Mouse (Mus musculus) hindbrain, embryonic 13.5 days (tissue): ENCODE measurements around the gene 2310057N15Rik. TPM values are rescaled to one million over a fixed set of nuclear protein-coding genes. Genes with fewer than 3 reads are reported as not detected.
"Not testable (repeated sequence)": the region's sequence is repeated elsewhere in the genome, so short reads cannot be mapped to it uniquely, and the experiment has no call there.

Experiments
- ATAC-seq: fragments of 200-750 bp; cut with Nextera tagmentation; 2 replicates; pipeline ENCODE4 v1.8.0; 2017; ENCODE audit warnings: moderate TSS enrichment; ENCODE audit not compliant: low FRiP score
- H3K27ac ChIP-seq: fragments of 300-500 bp; sonication (generic); 2 replicates; pipeline ENCODE4 v1.5.1; 2015; ENCODE audit warnings: inconsistent platforms, mild to moderate bottlenecking, moderate library complexity
- H3K27me3 ChIP-seq: fragments of 300-500 bp; sonication (generic); 2 replicates; pipeline ENCODE4 v1.6.1; 2015; ENCODE audit warnings: mild to moderate bottlenecking, inconsistent platforms
- H3K36me3 ChIP-seq: fragments of 300-500 bp; sonication (generic); 2 replicates; pipeline ENCODE4 v1.6.1; 2015; ENCODE audit warnings: mild to moderate bottlenecking, inconsistent platforms
- H3K4me1 ChIP-seq: fragments of 300-500 bp; sonication (generic); replicated peaks from 2 replicates; pipeline ENCODE4 v1.6.1; 2015; ENCODE audit warnings: inconsistent platforms
- H3K4me2 ChIP-seq: fragments of 300-500 bp; sonication (generic); 2 replicates; pipeline ENCODE4 v1.6.1; 2015; ENCODE audit warnings: inconsistent platforms, mild to moderate bottlenecking, moderate library complexity
- H3K4me3 ChIP-seq: fragments of 300-500 bp; sonication (generic); 2 replicates; pipeline ENCODE4 v1.5.1; 2015; ENCODE audit warnings: mild to moderate bottlenecking, inconsistent platforms
- H3K9ac ChIP-seq: fragments of 300-500 bp; sonication (generic); 2 replicates; pipeline ENCODE4 v1.6.1; 2015; ENCODE audit warnings: mild to moderate bottlenecking, inconsistent platforms
- H3K9me3 ChIP-seq: fragments of 300-500 bp; sonication (generic); 2 replicates; pipeline ENCODE4 v1.6.1; 2016; ENCODE audit warnings: inconsistent platforms
- WGBS: fragments of 180-500 bp; shearing (Covaris S2); methylation state at CpG from one replicate; pipeline ENCODE4 v1.1.7; 2015; 5-methylcytosine and 5-hydroxymethylcytosine counted together
- polyA plus RNA-seq: library from polyadenylated mRNA; unstranded; fragments of >200 nt; fragmentation: Nextera tagmentation; extraction: Ambion mirVana; gene quantifications from 2 replicates; pipeline ENCODE4 v1.2.1, GENCODE M21; 2015

Gene 2310057N15Rik
- not detected in 2 replicates for polyA plus RNA-seq

DNA sequence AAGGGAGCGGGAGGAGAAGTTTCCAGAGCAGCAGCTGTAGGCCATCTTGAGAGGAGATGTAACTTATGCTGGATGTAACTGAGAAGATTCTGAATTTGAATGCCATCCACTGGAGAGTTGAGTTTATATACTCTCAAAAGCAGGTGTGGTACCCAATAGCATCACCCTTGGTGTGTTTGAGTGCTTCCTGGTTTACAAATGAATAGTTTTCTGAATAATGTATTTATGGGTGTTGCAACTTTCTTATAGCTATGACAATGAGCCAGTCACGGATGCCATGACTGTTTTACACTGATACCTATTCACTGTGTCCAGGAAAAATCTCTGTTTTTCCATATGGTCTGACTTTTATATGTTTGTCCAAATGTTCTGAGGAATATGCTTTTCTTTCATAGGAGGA lies at the start of gene 2310057N15Rik:
2310057N15Rik (minus strand) TSS at position 101 of the 400 bp plus-strand sequence.
- no peak within 1 kb of the TSS for H3K27ac ChIP-seq
- 87% methylated on average over 2 of the region's 2 CpGs for WGBS
- no peaks in the 10 kb centered on the region for H3K27me3 ChIP-seq
- no peaks in the 10 kb centered on the region for H3K9me3 ChIP-seq
- no peak within 1 kb of the TSS for H3K9ac ChIP-seq
- no peaks in the 10 kb centered on the region for H3K36me3 ChIP-seq
- no peak for ATAC-seq
- H3K4me1 ChIP-seq = no peaks in the 10 kb centered on the region
- no peak within 1 kb of the TSS for H3K4me2 ChIP-seq
- H3K4me3 ChIP-seq = no peak within 1 kb of the TSS

DNA sequence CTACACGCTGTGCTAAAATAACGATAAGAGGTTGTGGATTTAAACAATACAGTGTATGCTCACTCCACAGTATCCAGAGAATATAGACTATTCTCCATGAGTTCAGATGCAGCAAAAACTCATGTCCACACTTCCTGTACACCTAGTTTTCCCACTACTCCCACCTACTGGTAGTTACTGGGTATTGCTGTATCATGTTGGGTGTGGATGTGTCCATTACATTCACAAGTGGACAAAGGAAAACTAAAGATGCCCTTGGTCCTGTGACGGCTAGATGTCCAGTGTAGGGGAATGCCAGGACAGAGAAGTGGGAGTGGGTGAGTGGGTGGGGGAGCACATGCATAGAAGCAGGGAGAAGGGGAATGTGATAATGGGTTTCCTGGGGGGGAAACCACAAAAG lies 49.7 kb upstream of the 2310057N15Rik start:
- WGBS = 84% methylated on average over 3 of the region's 3 CpGs
- no peak for ATAC-seq
- no peak overlapping the region for H3K9ac ChIP-seq

DNA sequence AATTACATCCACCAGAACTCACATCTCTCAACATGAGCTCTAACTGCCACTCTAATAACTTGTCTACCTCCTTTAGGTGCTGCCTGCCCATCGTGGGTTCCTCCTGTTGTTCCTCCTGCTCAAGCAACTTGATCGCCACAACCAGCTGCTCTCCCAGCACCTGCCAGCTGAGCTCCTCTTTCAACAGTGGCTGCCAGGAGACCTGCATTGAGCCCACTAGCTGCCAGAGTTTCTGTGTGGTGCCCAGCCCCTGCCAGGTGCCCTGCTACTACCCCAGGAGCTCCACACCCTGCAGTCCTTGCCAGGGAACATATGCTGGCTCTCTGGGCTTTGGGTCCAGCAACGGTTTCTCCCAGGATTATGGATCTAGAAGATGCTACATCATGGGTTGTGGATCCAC lies 46.1 kb upstream of the 2310057N15Rik start, which contains the start of gene Krtap15:
Krtap15 (plus strand) TSS at position 150 of the 400 bp plus-strand sequence.
- H3K4me3 ChIP-seq = no peak within 1 kb of the TSS
- no peak for ATAC-seq
- no peaks in the 10 kb centered on the region for H3K4me1 ChIP-seq
- no peaks in the 10 kb centered on the region for H3K36me3 ChIP-seq
- H3K9ac ChIP-seq = no peak within 1 kb of the TSS
- H3K27me3 ChIP-seq = no peaks in the 10 kb centered on the region
- 89% methylated on average over 3 of the region's 3 CpGs for WGBS
- no peak within 1 kb of the TSS for H3K4me2 ChIP-seq
- H3K9me3 ChIP-seq = no peaks in the 10 kb centered on the region
- H3K27ac ChIP-seq = no peak within 1 kb of the TSS

More for the DNA sequence above, 49.7 kb upstream of the 2310057N15Rik start:
- no peak overlapping the region for H3K4me2 ChIP-seq
- H3K4me1 ChIP-seq = no peaks in the 10 kb centered on the region
- H3K9me3 ChIP-seq = no peaks in the 10 kb centered on the region
- H3K27me3 ChIP-seq = no peaks in the 10 kb centered on the region
- no peaks in the 10 kb centered on the region for H3K36me3 ChIP-seq
- no peak overlapping the region for H3K4me3 ChIP-seq
- H3K27ac ChIP-seq = no peak overlapping the region

DNA sequence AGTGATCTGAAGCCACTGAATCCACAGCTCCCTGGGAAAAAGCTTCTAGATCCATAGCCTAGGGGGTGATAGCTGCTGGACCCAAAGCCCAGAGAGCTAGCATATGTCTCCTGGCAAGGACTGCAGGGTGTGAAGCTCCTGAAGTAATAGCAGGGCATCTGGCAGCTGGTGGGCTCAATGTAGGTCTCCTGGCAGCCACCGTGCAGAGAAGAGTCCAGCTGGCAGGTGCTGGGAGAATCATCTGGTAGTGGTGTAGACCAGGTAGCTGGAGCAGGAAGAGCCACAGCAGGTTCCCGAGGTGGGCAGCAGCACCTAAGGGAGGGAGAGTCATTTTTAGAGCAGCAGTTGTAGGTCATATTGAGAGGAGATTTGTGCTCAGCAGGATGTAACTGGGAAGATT lies 37.8 kb upstream of the 2310057N15Rik start, which contains the start of gene Gm20741:
Gm20741 (minus strand) TSS at position 394 of the 400 bp plus-strand sequence.
- Histone ChIP-seq H3K9me3 (no peaks in the 10 kb centered on the region), H3K27me3 (no peaks in the 10 kb centered on the region), H3K9ac (no peak within 1 kb of the TSS), H3K27ac (no peak within 1 kb of the TSS), H3K4me2 (no peak within 1 kb of the TSS), H3K36me3 (no peaks in the 10 kb centered on the region), H3K4me1 (no peaks in the 10 kb centered on the region), H3K4me3 (no peak within 1 kb of the TSS)
- ATAC-seq = no peak
- 92% methylated on average over 2 of the region's 2 CpGs for WGBS

DNA sequence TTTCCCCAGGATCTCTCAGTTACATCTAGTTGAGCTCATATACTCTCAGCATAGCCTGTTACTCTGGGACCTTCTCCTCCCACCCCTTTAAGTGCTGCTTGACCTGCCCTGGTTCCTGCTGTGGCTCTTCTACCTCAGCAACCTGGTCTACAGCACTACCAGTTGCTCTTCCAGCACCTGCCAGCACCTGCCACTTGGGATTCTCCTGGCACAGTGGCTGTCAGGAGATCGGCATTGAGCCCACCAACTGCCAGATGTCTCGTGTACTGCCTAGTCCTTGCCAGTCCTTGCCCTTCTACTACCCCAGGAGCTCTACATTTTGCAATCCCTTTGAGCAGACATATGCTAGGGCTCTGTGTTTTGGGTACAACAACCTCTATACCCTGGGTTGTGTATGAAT lies 12.8 kb upstream of the 2310057N15Rik start:
- Histone ChIP-seq H3K27ac (no peak overlapping the region), H3K9me3 (no peaks in the 10 kb centered on the region), H3K4me1 (no peaks in the 10 kb centered on the region), H3K4me3 (no peak overlapping the region), H3K27me3 (no peaks in the 10 kb centered on the region), H3K36me3 (no peaks in the 10 kb centered on the region), H3K4me2 (no peak overlapping the region), H3K9ac (no peak overlapping the region)
- WGBS = 81% methylated on average over 2 of the region's 2 CpGs
- ATAC-seq = no peak

DNA sequence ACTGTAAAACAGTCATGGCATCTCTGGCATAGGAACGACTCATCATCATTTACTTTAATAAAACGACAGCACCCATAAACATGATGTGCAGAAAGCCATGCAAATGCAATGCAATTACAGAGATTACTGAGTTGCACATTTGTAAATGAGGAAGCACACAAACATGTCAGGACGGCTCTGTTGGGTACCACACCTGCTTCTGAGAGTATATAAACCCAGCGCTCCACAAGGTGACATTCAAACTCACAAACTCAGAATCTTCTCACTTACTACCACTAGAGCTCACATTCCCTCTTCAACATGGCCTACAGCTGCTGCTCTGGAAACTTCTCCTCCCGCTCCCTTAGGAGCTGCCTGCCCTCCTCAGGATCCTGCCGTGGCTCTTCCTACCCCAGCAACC lies 3.6 kb upstream of the 2310057N15Rik start, which contains the start of gene Gm5965:
Gm5965 (plus strand) TSS at position 301 of the 400 bp plus-strand sequence.
- Histone ChIP-seq H3K9ac (no peak within 1 kb of the TSS), H3K27me3 (no peaks in the 10 kb centered on the region), H3K4me3 (no peak within 1 kb of the TSS), H3K27ac (no peak within 1 kb of the TSS), H3K36me3 (no peaks in the 10 kb centered on the region), H3K9me3 (no peaks in the 10 kb centered on the region), H3K4me1 (no peaks in the 10 kb centered on the region), H3K4me2 (no peak within 1 kb of the TSS)
- WGBS = 89% methylated on average over 6 of the region's 6 CpGs
- no peak for ATAC-seq

DNA sequence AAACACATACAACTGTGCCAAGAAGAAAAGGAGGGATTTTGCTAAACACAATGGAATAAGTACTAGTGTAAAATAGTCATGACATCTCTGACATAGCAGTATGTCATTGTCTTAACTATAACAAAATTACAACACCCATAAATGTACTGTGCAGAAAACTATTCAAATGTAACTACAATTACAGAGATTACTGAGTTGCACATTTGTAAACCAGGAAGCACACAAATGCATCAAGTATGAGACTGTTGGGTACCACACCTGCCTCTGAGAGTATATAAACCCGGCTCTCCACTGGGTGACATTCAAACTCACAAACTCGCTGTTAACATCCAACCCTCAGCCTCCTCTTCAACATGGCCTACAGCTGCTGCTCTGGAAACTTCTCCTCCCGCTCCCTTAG lies 15.5 kb downstream of the 2310057N15Rik start, which contains the start of gene 2310034C09Rik:
2310034C09Rik (plus strand) TSS at position 301 of the 400 bp plus-strand sequence.
- not testable (repeated sequence) for ATAC-seq, H3K27ac ChIP-seq, H3K9me3 ChIP-seq, H3K9ac ChIP-seq, H3K4me2 ChIP-seq, H3K4me3 ChIP-seq, H3K27me3 ChIP-seq, H3K4me1 ChIP-seq, H3K36me3 ChIP-seq
- WGBS = 81% methylated on average over 3 of the region's 3 CpGs

DNA sequence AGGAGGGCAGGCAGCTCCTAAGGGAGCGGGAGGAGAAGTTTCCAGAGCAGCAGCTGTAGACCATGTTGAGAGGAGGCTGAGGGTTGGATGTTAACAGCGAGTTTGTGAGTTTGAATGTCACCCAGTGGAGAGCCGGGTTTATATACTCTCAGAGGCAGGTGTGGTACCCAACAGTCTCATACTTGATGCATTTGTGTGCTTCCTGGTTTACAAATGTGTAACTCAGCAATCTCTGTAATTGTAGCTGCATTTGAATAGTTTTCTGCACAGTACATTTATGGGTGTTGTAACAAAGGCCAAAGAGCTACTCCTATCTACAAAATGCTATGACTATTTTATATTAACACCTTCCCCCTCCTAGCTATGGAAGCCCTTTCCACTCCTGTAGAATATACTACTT lies 22.5 kb downstream of the 2310057N15Rik start, which contains the start of gene Krtap13:
Krtap13 (minus strand) TSS at position 101 of the 400 bp plus-strand sequence.
- H3K9ac ChIP-seq, H3K9me3 ChIP-seq, H3K27ac ChIP-seq, H3K27me3 ChIP-seq, ATAC-seq, H3K36me3 ChIP-seq, H3K4me2 ChIP-seq, H3K4me1 ChIP-seq, H3K4me3 ChIP-seq: not testable (repeated sequence)
- WGBS = 93% methylated on average over 3 of the region's 3 CpGs

DNA sequence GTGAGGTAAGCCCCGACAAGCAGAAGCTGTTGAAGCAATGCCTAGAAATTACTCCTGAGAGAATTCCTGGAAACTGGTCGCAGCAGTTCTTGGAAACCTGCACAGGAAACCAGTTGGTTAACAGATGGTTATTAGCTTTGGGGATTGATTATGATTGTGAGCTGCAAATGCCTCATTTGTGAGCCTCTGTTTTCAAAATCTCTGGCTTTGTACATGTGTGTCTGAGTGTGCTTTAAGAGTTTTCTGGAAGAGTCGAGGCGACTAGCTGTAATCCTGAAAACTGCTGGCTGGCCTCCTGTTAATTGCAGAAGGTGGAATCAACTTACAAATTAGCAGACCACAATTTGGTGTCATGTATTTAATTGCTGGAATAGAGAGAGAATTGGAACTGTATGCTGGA lies 26.1 kb downstream of the 2310057N15Rik start:
- H3K27me3 ChIP-seq = no peaks in the 10 kb centered on the region
- H3K4me2 ChIP-seq = no peak overlapping the region
- H3K4me3 ChIP-seq = no peak overlapping the region
- no peak overlapping the region for H3K9ac ChIP-seq
- no peaks in the 10 kb centered on the region for H3K36me3 ChIP-seq
- no peaks in the 10 kb centered on the region for H3K9me3 ChIP-seq
- WGBS = 73% methylated on average over 4 of the region's 4 CpGs
- no peak overlapping the region for H3K27ac ChIP-seq
- no peaks in the 10 kb centered on the region for H3K4me1 ChIP-seq
- ATAC-seq = no peak

DNA sequence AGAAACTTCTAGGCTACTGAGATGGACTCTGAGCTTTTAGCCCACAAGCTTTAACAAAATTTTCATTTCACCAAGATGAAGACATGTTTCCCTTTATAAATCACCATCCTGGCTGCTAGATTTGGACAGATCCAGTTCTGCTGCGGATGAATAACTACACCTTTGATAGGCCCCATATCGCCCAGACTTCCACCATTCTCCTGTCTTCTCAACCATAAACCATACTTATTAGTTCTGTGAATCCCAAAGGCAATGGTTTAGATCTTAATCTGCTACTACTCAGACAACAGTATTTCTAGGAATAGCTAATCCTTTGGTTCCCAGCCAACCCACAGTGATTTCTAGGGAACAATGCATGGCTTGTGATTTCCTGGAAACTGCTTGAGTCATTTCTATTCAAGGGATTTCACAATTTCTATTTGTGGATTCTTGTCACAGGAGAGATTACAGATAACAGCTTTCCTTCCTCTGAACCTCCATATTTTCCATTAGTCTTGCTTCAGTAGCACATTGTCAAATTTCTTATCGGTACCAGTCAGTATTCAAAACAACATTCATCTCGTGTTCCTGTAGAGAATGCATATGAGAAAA lies 29.2 kb downstream of the 2310057N15Rik start:
- H3K9me3 ChIP-seq = no peaks in the 10 kb centered on the region
- H3K27me3 ChIP-seq = no peaks in the 10 kb centered on the region
- 74% methylated on average over 4 of the region's 4 CpGs for WGBS
- no peaks in the 10 kb centered on the region for H3K4me1 ChIP-seq
- no peak overlapping the region for H3K27ac ChIP-seq
- ATAC-seq = no peak
- H3K4me3 ChIP-seq = no peak overlapping the region
- no peak overlapping the region for H3K4me2 ChIP-seq
- no peaks in the 10 kb centered on the region for H3K36me3 ChIP-seq
- H3K9ac ChIP-seq = no peak overlapping the region

DNA sequence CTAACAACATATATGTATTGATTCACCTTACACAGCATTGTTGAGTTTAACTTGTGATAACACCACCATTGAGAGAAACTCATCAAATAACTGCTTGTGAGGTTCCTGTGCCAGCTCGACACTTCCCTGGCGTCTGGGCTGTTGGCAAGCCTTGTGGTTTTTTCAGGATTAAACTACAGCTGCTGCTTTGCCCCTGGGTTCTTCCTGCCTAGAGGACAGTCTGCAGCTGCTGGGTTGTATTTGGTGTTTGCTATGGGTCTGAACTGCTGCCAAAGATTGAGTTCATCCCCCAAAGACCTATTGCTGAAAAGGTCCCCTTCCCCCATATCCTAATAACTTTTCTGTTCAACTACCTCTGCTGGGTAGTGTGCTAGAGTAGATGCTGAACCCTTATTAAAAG lies 38.6 kb downstream of the 2310057N15Rik start:
- no peaks in the 10 kb centered on the region for H3K9me3 ChIP-seq
- H3K4me2 ChIP-seq = no peak overlapping the region
- 71% methylated on average over 2 of the region's 2 CpGs for WGBS
- H3K9ac ChIP-seq = no peak overlapping the region
- no peaks in the 10 kb centered on the region for H3K36me3 ChIP-seq
- no peak for ATAC-seq
- H3K4me1 ChIP-seq = no peaks in the 10 kb centered on the region
- no peak overlapping the region for H3K4me3 ChIP-seq
- H3K27me3 ChIP-seq = no peaks in the 10 kb centered on the region
- H3K27ac ChIP-seq = no peak overlapping the region

DNA sequence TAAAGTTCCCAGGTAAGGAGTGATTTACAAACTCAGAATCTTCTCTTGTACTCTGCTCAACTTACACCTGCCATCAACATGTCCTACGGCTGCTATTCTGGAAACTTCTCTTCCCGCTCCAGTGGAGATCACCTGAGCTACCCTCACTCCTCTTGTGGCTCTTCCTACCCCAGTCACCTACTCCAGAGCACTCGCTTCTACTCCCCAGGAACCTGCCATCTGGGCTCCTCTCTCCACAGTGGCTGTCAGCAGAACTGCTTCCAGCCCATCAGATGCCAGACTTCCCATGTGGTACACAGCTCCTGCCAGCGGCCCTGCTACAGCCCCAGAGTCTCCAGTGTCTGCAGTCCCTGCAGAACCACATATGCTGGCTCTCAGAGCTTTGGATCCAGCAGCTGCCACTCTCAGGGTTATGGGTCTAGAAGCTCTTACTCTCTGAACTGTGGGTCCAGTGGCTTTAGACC lies 45.2 kb downstream of the 2310057N15Rik start, which contains the start of gene Krtap13-1:
Krtap13-1 (plus strand) TSS at position 51 of the 464 bp plus-strand sequence.
- ATAC-seq = no peak
- H3K4me1 ChIP-seq = no peaks in the 10 kb centered on the region
- H3K4me2 ChIP-seq = no peak within 1 kb of the TSS
- no peaks in the 10 kb centered on the region for H3K36me3 ChIP-seq
- no peak within 1 kb of the TSS for H3K9ac ChIP-seq
- 81% methylated on average over 4 of the region's 4 CpGs for WGBS
- H3K27ac ChIP-seq = no peak within 1 kb of the TSS
- no peaks in the 10 kb centered on the region for H3K9me3 ChIP-seq
- H3K4me3 ChIP-seq = no peak within 1 kb of the TSS
- H3K27me3 ChIP-seq = no peaks in the 10 kb centered on the region
